Mouse (Mus musculus) right cerebral cortex, postnatal 4 days (tissue): Measurements from ENCODE around the gene Gpsm1.

ENCODE experiments used
- DNase-seq: peaks from one replicate; pipeline ENCODE4 v3.0.0-alpha.2; 2022

The Gpsm1 gene

DNA sequence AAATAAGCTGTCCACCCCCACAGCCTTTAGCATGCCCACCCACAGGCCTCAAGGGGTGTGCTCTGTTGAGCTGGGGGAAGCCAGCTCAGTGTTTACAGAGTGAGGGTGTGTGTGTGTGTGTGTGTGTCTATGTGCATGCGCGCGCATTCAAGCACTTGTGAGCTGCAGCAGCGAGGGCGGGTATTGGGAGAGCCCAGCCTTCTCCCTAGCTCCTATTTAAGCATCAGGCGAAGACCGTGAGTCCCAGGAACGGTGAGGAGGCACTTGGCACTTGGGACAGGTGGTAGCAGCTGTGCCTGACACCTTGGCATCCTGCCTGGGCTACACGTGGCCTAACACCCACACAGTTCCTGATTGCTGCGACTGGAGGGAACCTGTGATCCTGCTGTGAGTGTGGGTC, 26.7 kb downstream of the Gpsm1 start:
- DNase-seq = peak; percentile 44

DNA sequence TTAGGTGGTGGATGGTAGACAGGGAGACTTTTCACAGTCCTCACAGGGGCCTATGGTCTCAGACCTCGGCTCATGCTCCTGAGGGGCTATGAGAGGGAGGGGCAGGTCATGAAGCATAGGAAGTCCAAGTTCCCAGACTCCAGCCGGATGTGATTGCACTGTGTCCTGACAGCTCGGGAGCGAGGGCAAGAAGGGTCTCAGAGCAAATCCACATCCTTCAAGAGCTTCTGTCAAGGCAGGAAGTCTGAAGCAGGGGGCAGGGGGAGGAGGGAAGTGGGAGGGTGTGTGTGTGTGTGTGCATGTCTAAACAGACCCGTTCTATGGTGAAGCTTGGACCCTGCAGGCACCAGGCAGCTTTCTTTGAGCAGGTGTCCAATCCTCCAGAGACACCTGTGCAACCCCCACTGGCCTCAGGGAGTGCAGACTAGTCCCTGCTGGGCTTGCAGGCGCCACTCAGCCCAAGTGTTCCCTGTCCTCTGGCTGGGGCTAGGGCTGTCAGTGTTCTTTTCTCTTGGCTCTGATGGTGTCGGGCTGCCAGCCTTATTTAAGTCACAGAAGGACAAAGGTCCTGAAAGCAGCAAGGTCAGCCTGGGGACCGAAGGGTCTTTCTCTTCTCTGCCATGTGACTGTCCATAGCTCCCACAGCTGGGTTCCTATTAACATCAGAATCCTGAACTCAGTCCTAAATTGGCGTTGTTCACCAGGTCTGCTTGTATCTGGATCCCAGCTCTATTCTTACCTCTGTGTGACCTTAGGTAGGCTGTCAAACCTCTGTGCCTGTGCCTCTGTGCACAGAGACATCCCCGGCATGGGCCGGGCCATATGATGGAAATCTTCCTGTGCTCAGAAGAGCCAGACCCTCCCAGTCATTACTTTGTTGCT, 27.5 kb downstream of the Gpsm1 start:
- no peak for DNase-seq

- no peak for DNase-seq
These were observed 32.9 kb downstream of the Gpsm1 start for GRCm38 (mm10) chr2:26348241-26348640.

DNA sequence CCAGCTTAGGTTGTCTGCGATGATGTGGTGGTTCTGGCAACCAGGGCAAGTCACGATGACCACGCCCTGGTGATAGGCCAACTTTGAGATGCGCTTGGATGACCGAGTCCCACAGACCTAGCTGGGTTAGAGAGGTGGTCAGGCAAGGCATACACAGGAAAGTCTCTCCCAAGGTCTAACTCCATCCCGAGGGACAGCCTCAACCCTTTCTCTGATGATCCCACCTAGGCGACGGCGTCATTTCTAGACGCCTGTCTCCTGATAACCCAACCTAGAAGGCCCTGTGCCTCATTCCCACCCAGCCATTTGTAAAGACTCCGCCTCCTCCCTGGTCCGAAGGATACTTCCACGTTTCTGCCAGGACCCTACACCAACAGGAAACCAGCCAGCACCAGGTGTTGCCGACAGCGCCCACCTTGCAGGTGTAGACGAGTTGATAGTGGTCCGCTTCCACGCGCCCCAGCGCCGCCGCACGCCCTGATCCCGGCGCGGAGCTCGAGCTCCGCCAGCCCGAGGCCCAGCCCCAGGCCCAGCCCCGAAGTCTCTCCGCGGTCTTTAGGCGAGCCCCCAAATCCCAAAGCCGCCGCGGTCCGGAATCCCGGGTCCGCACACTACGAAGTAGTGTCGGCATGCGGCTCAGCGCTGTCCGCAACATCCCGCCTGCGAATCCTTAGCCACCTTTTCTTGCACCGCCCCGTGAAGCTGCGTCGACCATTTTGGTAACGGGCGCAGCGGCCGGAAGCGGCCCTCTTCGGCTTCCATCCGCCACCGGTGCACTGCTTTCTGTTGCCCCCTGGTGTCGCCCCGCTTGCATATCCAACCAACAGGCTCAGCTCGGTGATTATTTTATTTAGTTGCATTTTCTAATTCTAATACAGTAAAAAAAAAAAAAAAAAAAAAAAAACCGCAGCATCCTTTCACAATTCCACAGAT, 36.3 kb downstream of the Gpsm1 start, which contains the start of gene Dnlz:
TSS of gene Dnlz (minus strand) at position 753 of the 933 bp plus-strand sequence.
- DNase-seq = peak; percentile 94

GRCm38 (mm10) chr2:26352291-26352910, 37.1 kb downstream of the Gpsm1 start:
- no peak for DNase-seq

GRCm38 (mm10) chr2:26353066-26353980, 38.0 kb downstream of the Gpsm1 start:
- no peak for DNase-seq

- no peak for DNase-seq
These were observed 39.1 kb downstream of the Gpsm1 start for GRCm38 (mm10) chr2:26354401-26354800.

DNA sequence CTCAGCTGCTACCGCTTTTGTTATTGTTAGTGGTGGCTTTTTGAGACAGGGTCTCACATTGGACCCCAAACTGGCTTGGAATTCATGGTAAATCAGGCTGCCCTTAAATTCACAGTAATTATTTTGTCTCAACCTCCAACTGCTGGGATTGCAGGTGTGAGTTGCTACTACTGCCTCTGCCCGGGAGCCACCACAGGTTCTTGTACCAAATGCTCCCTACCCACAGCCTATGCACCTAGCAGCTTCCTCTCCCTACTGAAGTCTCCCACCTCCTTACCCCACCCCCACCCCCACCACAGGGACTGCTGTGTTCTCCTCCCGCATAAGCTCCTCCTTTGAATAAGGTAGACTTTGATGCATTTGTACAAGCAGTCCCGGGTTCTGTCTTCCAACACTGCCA, 40.9 kb downstream of the Gpsm1 start:
- DNase-seq = no peak

DNA sequence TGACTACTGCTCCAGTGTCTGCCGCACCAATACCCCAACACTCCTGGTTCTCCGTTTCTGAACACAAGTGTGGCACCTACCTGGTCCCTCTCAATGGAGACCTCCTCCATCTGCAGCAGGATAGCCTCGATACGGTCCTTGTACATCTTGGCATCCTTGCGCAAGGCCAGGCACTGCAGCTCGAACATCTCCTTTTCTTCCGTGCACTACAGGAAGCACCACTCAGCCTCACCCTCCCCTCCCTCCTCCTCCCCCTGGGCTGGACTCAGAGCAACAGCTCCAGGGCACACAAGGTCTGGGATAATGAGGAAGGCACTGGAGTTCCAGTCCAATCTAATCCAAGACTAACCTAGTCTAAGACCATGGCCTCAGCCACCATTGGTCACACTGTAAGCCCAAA, 41.4 kb downstream of the Gpsm1 start:
- DNase-seq = no peak

DNA sequence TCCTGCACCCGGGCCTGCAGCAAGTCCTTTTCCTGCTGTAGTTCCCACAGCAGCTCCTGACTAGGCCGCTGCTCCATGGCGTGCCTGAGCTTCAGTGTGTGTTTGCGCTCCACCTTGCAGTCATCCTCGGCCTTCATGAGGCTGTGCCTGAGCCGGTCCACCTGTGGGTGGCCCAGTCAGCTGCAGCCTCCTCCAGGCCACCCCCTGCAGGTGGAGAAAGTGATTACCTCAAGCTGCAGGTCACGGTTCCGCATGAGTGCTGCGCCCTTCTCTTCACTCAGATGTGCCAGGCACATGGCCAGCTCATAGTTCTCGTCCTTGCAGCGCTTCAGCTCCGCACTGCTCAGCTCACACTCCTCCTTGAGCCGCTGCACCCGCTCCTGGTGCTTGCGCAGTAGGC, 42.2 kb downstream of the Gpsm1 start:
- DNase-seq = no peak

GRCm38 (mm10) chr2:26358667-26359320, 43.5 kb downstream of the Gpsm1 start:
- DNase-seq = no peak

GRCm38 (mm10) chr2:26359983-26360382, 44.7 kb downstream of the Gpsm1 start:
- DNase-seq = no peak

DNA sequence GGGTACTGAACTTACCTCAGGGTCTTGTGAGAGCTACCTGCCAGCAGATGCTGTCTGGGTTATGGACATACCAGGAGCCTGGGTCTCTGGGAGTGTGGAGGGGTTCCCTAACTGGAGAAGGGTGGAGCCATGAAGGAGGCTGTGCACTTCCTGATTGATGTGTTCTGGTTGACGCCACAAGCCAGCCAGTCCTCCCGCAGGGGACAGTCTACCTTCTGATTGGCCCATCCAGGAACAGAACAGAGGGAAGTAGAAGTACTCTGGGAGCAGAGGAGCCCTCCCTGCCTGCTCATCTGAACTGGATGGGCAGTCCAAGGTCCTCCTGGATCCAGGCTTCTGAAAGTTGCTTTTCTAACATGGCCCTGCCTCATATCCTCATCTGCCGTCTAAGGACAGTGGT, 45.5 kb downstream of the Gpsm1 start, which contains the start of gene Card9:
TSS of gene Card9 (minus strand) at position 147 of the 400 bp plus-strand sequence.
- DNase-seq = no peak

DNA sequence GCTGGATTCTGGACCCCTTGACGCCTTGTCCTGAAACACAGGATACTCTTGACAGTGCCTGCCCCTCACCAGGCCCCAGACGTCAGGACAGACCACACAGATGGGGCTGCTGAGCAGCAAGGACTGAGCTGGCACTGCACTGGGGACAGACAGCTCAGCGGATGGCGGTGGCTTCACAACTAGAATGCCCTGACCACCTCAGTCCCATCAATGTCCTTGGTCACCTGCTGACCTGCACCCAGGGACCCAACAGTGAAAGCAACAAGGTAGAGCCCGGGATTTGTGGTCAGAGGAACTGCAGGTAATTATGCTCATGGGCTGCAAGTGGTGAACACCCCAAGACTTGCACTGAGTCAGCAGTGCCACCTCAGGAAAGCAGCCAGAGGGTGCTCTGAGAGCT, 47.7 kb downstream of the Gpsm1 start:
- DNase-seq = no peak

DNA sequence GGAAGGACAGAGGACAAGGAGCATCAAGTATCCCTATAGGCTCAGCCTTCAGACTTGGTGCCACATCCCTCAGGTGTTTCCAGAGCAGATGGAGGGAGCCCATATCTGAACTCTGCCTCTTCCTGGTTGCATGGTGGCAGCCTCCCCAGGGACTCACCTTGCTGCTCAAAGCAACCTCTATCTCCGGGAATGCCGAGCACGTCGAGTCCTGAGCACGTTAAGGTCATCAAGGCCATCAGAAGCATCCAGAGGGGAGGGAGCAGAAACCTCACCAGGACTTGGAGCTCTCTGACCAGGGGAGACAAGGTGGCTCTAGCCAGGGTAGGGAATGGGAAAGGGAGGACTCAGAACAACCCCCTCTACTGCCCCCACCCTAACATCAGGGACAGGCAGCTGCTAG, 48.2 kb downstream of the Gpsm1 start:
- DNase-seq = no peak

- peak; percentile 60 for DNase-seq
These were observed 49.6 kb downstream of the Gpsm1 start for GRCm38 (mm10) chr2:26364738-26365465.

DNA sequence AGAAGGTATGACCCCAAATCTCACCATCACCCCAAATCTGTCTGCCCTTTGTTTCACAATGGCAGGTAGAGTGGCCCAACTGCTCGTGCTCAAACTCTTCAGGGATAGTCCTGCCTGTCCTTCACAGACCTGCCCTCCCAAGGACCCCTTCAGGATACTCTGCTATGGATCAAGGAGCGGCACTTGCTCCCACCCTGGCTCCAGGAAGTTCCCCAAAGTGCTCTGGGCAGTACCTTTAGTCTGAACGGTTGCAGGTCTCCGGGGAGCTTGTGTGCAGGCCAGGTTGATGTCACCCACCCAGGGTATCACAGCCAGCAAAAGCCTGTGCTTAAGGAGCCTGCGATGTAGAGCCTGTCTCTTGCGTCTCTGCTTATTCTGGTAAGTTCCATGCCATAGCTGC, 52.6 kb downstream of the Gpsm1 start:
- DNase-seq = no peak

DNA sequence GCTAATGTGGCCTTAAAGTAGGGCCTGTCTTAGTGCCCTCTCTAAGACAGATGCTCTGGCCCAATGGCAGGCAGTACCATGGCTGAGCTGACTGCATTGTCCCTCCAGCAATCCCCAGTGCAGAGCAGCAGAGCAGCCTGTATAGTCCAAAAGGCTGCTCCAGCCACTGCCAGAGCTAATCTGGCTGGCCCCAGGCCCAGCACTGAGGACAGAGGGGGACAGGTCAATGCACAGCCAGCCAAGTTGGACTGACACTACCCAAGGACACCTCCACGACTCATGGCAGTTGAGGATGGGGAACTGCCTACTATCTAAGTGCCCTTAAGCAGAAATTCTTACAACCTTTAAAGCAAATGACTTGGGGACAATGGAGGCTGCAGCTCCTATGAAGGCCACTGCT, 53.3 kb downstream of the Gpsm1 start:
- no peak for DNase-seq

- DNase-seq = no peak
These were observed 57.1 kb downstream of the Gpsm1 start for GRCm38 (mm10) chr2:26372396-26372795.

GRCm38 (mm10) chr2:26380131-26380771, 64.9 kb downstream of the Gpsm1 start, which contains the start of gene Snapc4:
TSS of gene Snapc4 (minus strand) at chr2:26380653.
- peak; percentile 83 for DNase-seq
